Mouse (Mus musculus): ENCODE results near the gene Slc9a5. TPM values are rescaled to one million over a fixed set of nuclear protein-coding genes. Genes with fewer than 3 reads are reported as not detected.

Gene Slc9a5
- total and polyA plus RNA-seq, 3 experiments = 0.95 to 4.5 (median 3.1) TPM

DNA sequence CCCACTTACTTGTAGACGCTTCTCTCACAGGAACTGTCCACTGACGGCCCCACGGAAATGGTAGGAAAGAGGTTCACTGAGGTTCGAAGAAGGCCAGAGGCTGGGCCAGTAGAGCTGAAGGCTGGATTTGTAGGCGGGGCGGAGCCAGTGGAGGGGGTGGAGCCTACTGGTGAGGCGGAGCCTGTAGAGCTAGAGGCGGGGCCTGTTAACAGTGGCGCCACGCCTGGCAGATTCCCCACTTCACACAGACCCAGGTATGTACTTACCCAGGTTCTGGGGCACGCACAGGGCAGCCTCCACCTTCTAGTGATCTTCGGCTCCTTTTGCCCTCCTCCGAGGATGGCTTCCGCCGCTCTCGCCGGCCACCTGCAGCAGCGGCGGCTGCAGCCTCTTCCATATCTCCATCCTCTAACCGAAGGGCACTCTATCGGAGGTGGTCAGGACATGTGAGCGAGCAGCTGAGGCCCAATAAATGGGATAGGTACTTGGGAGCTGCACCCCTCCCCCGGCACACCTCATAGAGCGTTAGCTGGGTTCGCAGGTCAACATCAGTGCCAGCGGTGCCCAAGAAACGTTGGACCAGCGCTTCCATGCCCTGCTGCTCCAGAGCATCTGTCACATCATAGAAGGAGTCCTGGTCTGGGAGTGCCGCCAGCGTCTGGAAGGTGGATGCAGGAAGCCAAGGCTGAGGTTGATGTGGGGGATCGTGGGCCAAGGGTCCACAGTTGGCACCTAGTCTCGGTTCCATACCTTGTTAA lies 12.1 kb upstream of the Slc9a5 start:
- no peaks in the 10 kb centered on the region for H3K9me3 ChIP-seq (replicated peaks; ENCODE audit: low read length)
- in situ Hi-C loops (cut with MboI; ENCODE audit: low pct_ligation_motif_present, low pct_unique_long_range_greater_than_20kb, low sequenced_read_pairs) (no loop called here), dilution Hi-C loops (cut with MboI; ENCODE audit: extremely low pct_ligation_motif_present, extremely low pct_unique_long_range_greater_than_20kb, low sequenced_read_pairs) (no loop called here)
- peaks cover 0 to 17% of the 10 kb centered on the region in 2 experiments; a peak in 2 of 4 replicates for H3K4me1 ChIP-seq (ENCODE audit: control insufficient read depth in 1 of 2, insufficient read depth in 2 of 2)
- no peak for DNase-seq (ENCODE audit: extremely low read depth)
- no peaks in the 10 kb centered on the region for H3K79me2 ChIP-seq (replicated peaks; ENCODE audit: control insufficient read depth, extremely low read depth, insufficient read depth, poor library complexity, severe bottlenecking)
- no peak overlapping the region for H3K27ac ChIP-seq (ENCODE audit: insufficient read depth, low read depth)
- no peaks in the 10 kb centered on the region for H3K27me3 ChIP-seq (replicated peaks)
- no peak overlapping the region for H3K4me2 ChIP-seq (ENCODE audit: insufficient read depth, low read depth, poor library complexity, severe bottlenecking)
- H3K36me3 ChIP-seq (replicated peaks in 1 of 2; ENCODE audit: control insufficient read depth in 1 of 2, insufficient read depth in 1 of 2, low read length in 1 of 2) = peaks cover 40 to 62% of the 10 kb centered on the region in 2 experiments
- no peak overlapping the region for H3K9ac ChIP-seq (ENCODE audit: insufficient read depth, low read depth)
- TF ChIP-seq CHD1 (IDR thresholded peaks at IDR 0.05; ENCODE audit: low read depth, low read length) = no peak
- TF ChIP-seq NELFE (IDR thresholded peaks at IDR 0.05; ENCODE audit: low read depth, low read length) = no peak
- no peak for TF ChIP-seq POLR2AphosphoS2 (IDR thresholded peaks at IDR 0.05; ENCODE audit: low read depth, low read length)
- TF ChIP-seq KAT2A (IDR thresholded peaks at IDR 0.05; ENCODE audit: insufficient replicate concordance, low read length) = no peak
- no peak for TF ChIP-seq ZNF384 (IDR thresholded peaks at IDR 0.05; ENCODE audit: low read depth, low read length)
- TF ChIP-seq ZC3H11A (IDR thresholded peaks at IDR 0.05; ENCODE audit: low read depth, low read length) = no peak
- TF ChIP-seq MAFK (IDR thresholded peaks at IDR 0.05; ENCODE audit: insufficient replicate concordance, low read length) = no peak
- no peak for TF ChIP-seq USF2 (conservative IDR thresholded peaks at IDR 0.05; ENCODE audit: low read depth, low read length)
- TF ChIP-seq RAD21 (IDR thresholded peaks at IDR 0.05; ENCODE audit: low read depth, low read length) = no peak
- no peak overlapping the region for H3K4me3 ChIP-seq (replicated peaks in 1 of 3; ENCODE audit: low read depth in 2 of 3, low read length in 2 of 3, poor library complexity in 1 of 3)

DNA sequence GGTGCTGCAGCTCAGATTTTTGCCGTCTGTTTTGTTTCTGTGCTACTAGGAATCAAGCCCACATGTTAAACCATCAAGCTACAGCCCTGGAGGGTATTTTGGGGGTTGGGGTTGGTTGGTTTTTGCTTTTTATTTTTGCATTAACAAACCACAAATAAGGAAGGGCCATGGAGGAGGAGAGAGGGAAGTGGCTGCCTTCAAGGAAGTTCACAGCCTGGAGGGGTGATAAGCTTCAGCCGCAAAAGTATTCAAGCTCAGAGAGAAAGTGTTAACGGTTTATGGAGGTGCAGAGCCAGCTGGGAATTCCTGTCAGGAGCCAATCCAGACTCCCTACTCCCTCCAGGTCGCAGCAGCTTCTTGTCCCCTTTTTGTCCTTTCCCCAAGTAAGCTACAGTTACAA lies 9.7 kb upstream of the Slc9a5 start:
- no peak overlapping the region for H3K4me2 ChIP-seq (ENCODE audit: insufficient read depth, low read depth, poor library complexity, severe bottlenecking)
- dilution Hi-C loops (cut with MboI; ENCODE audit: extremely low pct_ligation_motif_present, extremely low pct_unique_long_range_greater_than_20kb, low sequenced_read_pairs) = no loop called here
- peaks cover 29 to 41% of the 10 kb centered on the region in 2 experiments for H3K36me3 ChIP-seq (replicated peaks in 1 of 2; ENCODE audit: control insufficient read depth in 1 of 2, insufficient read depth in 1 of 2, low read length in 1 of 2)
- in situ Hi-C loops (cut with MboI; ENCODE audit: low pct_ligation_motif_present, low pct_unique_long_range_greater_than_20kb, low sequenced_read_pairs) = no loop called here
- no peak for TF ChIP-seq JUN (IDR thresholded peaks at IDR 0.05; ENCODE audit: insufficient read depth, low read depth, low read length)
- no peak for TF ChIP-seq USF2 (conservative IDR thresholded peaks at IDR 0.05; ENCODE audit: low read depth, low read length)
- no peak for TF ChIP-seq POLR2A (IDR thresholded peaks at IDR 0.05; ENCODE audit: low read depth, low read length)
- no peak for TF ChIP-seq KAT2A (IDR thresholded peaks at IDR 0.05; ENCODE audit: insufficient replicate concordance, low read length)
- no peak for TF ChIP-seq MAX (IDR thresholded peaks at IDR 0.05; ENCODE audit: low read length)
- no peak for TF ChIP-seq TCF12 (IDR thresholded peaks at IDR 0.05; ENCODE audit: low read depth, low read length)
- TF ChIP-seq CHD1 (IDR thresholded peaks at IDR 0.05; ENCODE audit: low read depth, low read length) = no peak
- TF ChIP-seq EP300 (IDR thresholded peaks at IDR 0.05; ENCODE audit: low read length) = no peak
- TF ChIP-seq USF1 (IDR thresholded peaks at IDR 0.05; ENCODE audit: low read depth, low read length) = no peak
- no peak for TF ChIP-seq GABPA (IDR thresholded peaks at IDR 0.05; ENCODE audit: insufficient replicate concordance, low read depth, low read length)
- no peaks in the 10 kb centered on the region for H3K79me2 ChIP-seq (replicated peaks; ENCODE audit: control insufficient read depth, extremely low read depth, insufficient read depth, poor library complexity, severe bottlenecking)
- no peak overlapping the region for H3K9ac ChIP-seq (ENCODE audit: insufficient read depth, low read depth)
- H3K4me3 ChIP-seq (replicated peaks in 1 of 3; ENCODE audit: low read depth in 2 of 3, low read length in 2 of 3, poor library complexity in 1 of 3) = no peak overlapping the region
- H3K27me3 ChIP-seq (replicated peaks) = no peaks in the 10 kb centered on the region
- H3K27ac ChIP-seq (ENCODE audit: insufficient read depth, low read depth) = no peak overlapping the region
- no peaks in the 10 kb centered on the region for H3K9me3 ChIP-seq (replicated peaks; ENCODE audit: low read length)
- peaks cover 0 to 17% of the 10 kb centered on the region in 2 experiments; a peak in 2 of 4 replicates for H3K4me1 ChIP-seq (ENCODE audit: control insufficient read depth in 1 of 2, insufficient read depth in 2 of 2)
- DNase-seq (ENCODE audit: extremely low read depth) = no peak
